Comparison of ENCODE assay signal across 8 mouse cellular contexts in the genomic region with DNA sequence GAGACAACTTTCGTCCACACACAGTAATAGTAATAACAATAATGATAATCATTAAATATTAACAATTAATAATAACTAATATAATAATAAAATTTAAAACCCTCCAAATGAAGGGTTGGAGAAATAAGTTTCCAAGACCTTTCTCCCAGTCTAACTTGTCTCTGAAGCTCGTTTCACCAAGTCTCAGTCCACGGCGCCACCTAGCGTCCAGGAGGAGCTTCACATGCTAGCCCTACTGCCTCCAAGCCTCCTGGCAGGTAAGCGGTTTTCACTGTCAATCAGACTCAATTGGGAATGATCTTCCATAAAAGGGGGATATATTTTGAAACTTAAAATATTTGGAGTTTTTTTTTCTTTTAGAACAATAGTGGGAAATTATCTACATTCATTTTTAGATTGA. TPM values are rescaled to one million over a fixed set of nuclear protein-coding genes. Genes with fewer than 3 reads are reported as not detected.
A peak's percentile ranks its signal among the peaks of the same experiment; 100 is the strongest.
DNase-seq lines count a peak whose midpoint lies in the region; ATAC-seq lines count a peak whose summit lies in the region.

No protein-coding gene starts in this region.

- DNase-seq in WW6 (ENCODE audit: low read depth, low spot score), result peak; percentile 61
- peak; percentile 76 to 79 for DNase-seq in cerebellum, postnatal 4 days (ENCODE audit: low spot score in 2 of 2)
- peak; percentile 47 to 68 for DNase-seq in gastrocnemius, adult 8-10 months (ENCODE audit: low spot score in 2 of 2)
- DNase-seq in induced T-regulatory cell, adult 2 months (ENCODE audit: low read depth), result peak; percentile 91
- peak; percentile 51 for DNase-seq in left cerebral cortex, adult 8-10 months (ENCODE audit: low spot score in 2 of 2)
- peak; percentile 82 to 88 for DNase-seq in right cerebral cortex, postnatal 10 days (ENCODE audit: low spot score in 2 of 2)
- DNase-seq in urinary bladder, postnatal 14 days (ENCODE audit: low spot score), result peak; percentile 87

- peak; percentile 76 for ATAC-seq in megakaryocyte progenitor cell, adult 5-6 weeks (replicated peaks; ENCODE audit: poor library complexity)

RNA-seq across cellular contexts. Expression of a gene that starts 20.6 kb away (rescaled TPM):
- 10 to 100 TPM; 25.3 to 31.7 (median 29.7) TPM for total RNA-seq in gastrocnemius, adult 8-10 months (2022)
- total RNA-seq in left cerebral cortex, adult 8-10 months (2022), result 10 to 100 TPM; 31.5 to 38.2 (median 33.7) TPM
- total RNA-seq in megakaryocyte progenitor cell, adult 5-6 weeks (2015), result 14.1 and 19.0 TPM in 2 replicates
- total RNA-seq in megakaryocyte progenitor cell, adult 5-6 weeks (2017), result 20.5 and 21.6 TPM in 2 replicates

Comparison
In these comparisons a context has a peak if more than half of its experiments do, and no peak if none do; other contexts are left out.
1. Peak in every context shown above with its lines: DNase-seq and ATAC-seq.